ENCODE assay signal across 19 mouse cellular contexts in the genomic region with DNA sequence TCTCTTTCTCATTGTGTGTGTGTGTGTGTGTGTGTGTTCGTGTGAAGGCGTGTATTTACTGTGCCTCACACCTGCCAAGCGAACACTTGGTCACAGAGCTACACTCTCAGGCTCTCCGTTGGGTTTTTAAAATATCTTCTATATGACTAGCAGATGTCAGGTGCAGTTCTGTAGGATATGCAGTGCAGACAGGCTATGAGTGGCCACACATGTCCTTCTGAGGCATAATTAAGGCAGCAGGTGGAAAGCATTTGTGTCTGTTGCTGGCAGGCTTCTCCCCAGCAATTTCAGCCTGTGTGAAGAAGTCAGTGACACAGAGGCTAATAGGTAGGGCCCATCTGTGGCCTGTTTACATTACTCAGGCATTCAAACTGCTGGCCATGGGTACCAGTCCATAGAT.
A peak's percentile ranks its signal among the peaks of the same experiment; 100 is the strongest.
DNase-seq lines count a peak whose midpoint lies in the region; ATAC-seq lines count a peak whose summit lies in the region.
"Had no signal": no experiment of that assay in that cellular context is flagged by ENCODE, and none has a peak within 500 bp of the region (broad histone marks: within the 10 kb centered on the region; RNA-seq: fewer than 3 reads in every experiment).

No protein-coding gene starts in this region.

- no peaks in the 10 kb centered on the region for H3K36me3 ChIP-seq in embryonic facial prominence, embryonic 10.5 days (replicated peaks)
- H3K36me3 ChIP-seq in hindbrain, embryonic 11.5 days (ENCODE audit: control insufficient read depth, insufficient read depth, low read length), result no peaks in the 10 kb centered on the region
- no peaks in the 10 kb centered on the region for H3K36me3 ChIP-seq in forebrain, embryonic 10.5 days (replicated peaks)
- H3K36me3 ChIP-seq: embryonic facial prominence, embryonic 13.5 days; midbrain, embryonic 15.5 days had no signal

- H3K4me2 ChIP-seq in hindbrain, embryonic 11.5 days (replicated peaks; ENCODE audit: low read depth, low read length), result no peak overlapping the region
- H3K4me2 ChIP-seq: embryonic facial prominence, embryonic 13.5 days; heart, embryonic 11.5 days; midbrain, embryonic 15.5 days had no signal

- no peak overlapping the region for H3K9ac ChIP-seq in hindbrain, embryonic 11.5 days (ENCODE audit: low read depth, low read length)
- H3K9ac ChIP-seq: embryonic facial prominence, embryonic 13.5 days; midbrain, embryonic 15.5 days had no signal

- H3K27me3 ChIP-seq in embryonic facial prominence, embryonic 10.5 days (replicated peaks; ENCODE audit: low read depth, poor library complexity, severe bottlenecking), result no peaks in the 10 kb centered on the region
- no peaks in the 10 kb centered on the region for H3K27me3 ChIP-seq in hindbrain, embryonic 11.5 days (ENCODE audit: control insufficient read depth, insufficient read depth, low read length)
- H3K27me3 ChIP-seq in forebrain, embryonic 10.5 days (ENCODE audit: poor library complexity, severe bottlenecking), result no peaks in the 10 kb centered on the region
- H3K27me3 ChIP-seq: embryonic facial prominence, embryonic 13.5 days; midbrain, embryonic 15.5 days had no signal

- peak; percentile 27 for DNase-seq in left cerebral cortex, postnatal 4 days
- no peak for DNase-seq in left cerebral cortex, postnatal 10 days (ENCODE audit: extremely low spot score in 1 of 2, low spot score in 2 of 2)
- DNase-seq in embryonic facial prominence, embryonic 10.5 days (ENCODE audit: low spot score), result peak; percentile 15
- DNase-seq in hindbrain, embryonic 11.5 days (ENCODE audit: low spot score), result no peak
- DNase-seq in retina, embryonic 14.5 days (ENCODE audit: low spot score), result peak; percentile 43
- no peak for DNase-seq in forebrain, embryonic 10.5 days (ENCODE audit: extremely low spot score, low spot score)
- no peak for DNase-seq in layer of hippocampus, postnatal 14 days (ENCODE audit: low spot score in 2 of 2)
- DNase-seq: adrenal gland, adult 2 months; cerebellum, adult 9-11 months; heart, postnatal 14 days; kidney, adult 8-10 months; kidney, postnatal 25 days; liver; right cerebral cortex, postnatal 4 days; thymus, adult 2 months had no signal

- ATAC-seq in hindbrain, embryonic 11.5 days (ENCODE audit: low FRiP score), result peak; percentile 34; the same call in 1 of the 2 replicates
- ATAC-seq: lung, postnatal 0 days; midbrain, embryonic 15.5 days had no signal

- no peak overlapping the region for H3K27ac ChIP-seq in embryonic facial prominence, embryonic 10.5 days (replicated peaks)
- H3K27ac ChIP-seq in hindbrain, embryonic 11.5 days (ENCODE audit: low read depth, low read length), result no peak overlapping the region
- no peak overlapping the region for H3K27ac ChIP-seq in forebrain, embryonic 10.5 days
- H3K27ac ChIP-seq: embryonic facial prominence, embryonic 13.5 days; midbrain, embryonic 15.5 days had no signal

- no peaks in the 10 kb centered on the region for H3K9me3 ChIP-seq in embryonic facial prominence, embryonic 10.5 days
- no peaks in the 10 kb centered on the region for H3K9me3 ChIP-seq in hindbrain, embryonic 11.5 days (ENCODE audit: control insufficient read depth, low read length)
- no peaks in the 10 kb centered on the region for H3K9me3 ChIP-seq in forebrain, embryonic 10.5 days
- H3K9me3 ChIP-seq: embryonic facial prominence, embryonic 13.5 days; midbrain, embryonic 15.5 days had no signal

- 83% methylated on average over 4 of the region's 4 CpGs for WGBS in embryonic facial prominence, embryonic 10.5 days
- WGBS in hindbrain, embryonic 11.5 days, result 86% methylated on average over 4 of the region's 4 CpGs
- 76% methylated on average over 4 of the region's 4 CpGs for WGBS in forebrain, embryonic 10.5 days

- intact Hi-C loops in left cerebral cortex, postnatal 4 days (cut with DNase I), result no loop called here
- intact Hi-C loops in left cerebral cortex, postnatal 10 days (cut with DNase I), result loop anchor here (10.0 kb wide), 2 partner anchors 514 to 574 kb away; no protein-coding TSS in a partner anchor

- no peak overlapping the region for H3K4me3 ChIP-seq in embryonic facial prominence, embryonic 10.5 days
- H3K4me3 ChIP-seq in hindbrain, embryonic 11.5 days (ENCODE audit: low read depth, low read length), result no peak overlapping the region
- H3K4me3 ChIP-seq in forebrain, embryonic 10.5 days, result no peak overlapping the region
- H3K4me3 ChIP-seq: embryonic facial prominence, embryonic 13.5 days; midbrain, embryonic 15.5 days had no signal

- H3K4me1 ChIP-seq in embryonic facial prominence, embryonic 10.5 days, result 0 out of 2 replicates have a peak, but pooled peaks cover 5% of the 10 kb centered on the region
- H3K4me1 ChIP-seq in hindbrain, embryonic 11.5 days (replicated peaks; ENCODE audit: control insufficient read depth, insufficient read depth, low read length), result no peaks in the 10 kb centered on the region
- H3K4me1 ChIP-seq in forebrain, embryonic 10.5 days, result no peaks in the 10 kb centered on the region
- H3K4me1 ChIP-seq: embryonic facial prominence, embryonic 13.5 days; midbrain, embryonic 15.5 days had no signal

Comparison
In these comparisons a context has a peak if more than half of its experiments do, and no peak if none do; other contexts are left out.
1. DNase-seq: peak in left cerebral cortex, postnatal 4 days (single experiment), embryonic facial prominence, embryonic 10.5 days (single experiment) and retina, embryonic 14.5 days (single experiment); none in left cerebral cortex, postnatal 10 days (0 of 2), hindbrain, embryonic 11.5 days (single experiment), forebrain, embryonic 10.5 days (single experiment) and layer of hippocampus, postnatal 14 days (0 of 2).